Mouse (Mus musculus) CD4-positive, CD25-positive, alpha-beta regulatory T cell, adult 2 months (primary cell): ENCODE measurements around the gene Polr3a.
"Not testable (repeated sequence)": the region's sequence is repeated elsewhere in the genome, so short reads cannot be mapped to it uniquely, and the experiment has no call there.

Experiments used
- DNase-seq: peaks from one replicate; pipeline ENCODE4 v3.0.0-alpha.2; 2012; ENCODE audit warnings: low read depth, low spot score

The Polr3a gene

DNA sequence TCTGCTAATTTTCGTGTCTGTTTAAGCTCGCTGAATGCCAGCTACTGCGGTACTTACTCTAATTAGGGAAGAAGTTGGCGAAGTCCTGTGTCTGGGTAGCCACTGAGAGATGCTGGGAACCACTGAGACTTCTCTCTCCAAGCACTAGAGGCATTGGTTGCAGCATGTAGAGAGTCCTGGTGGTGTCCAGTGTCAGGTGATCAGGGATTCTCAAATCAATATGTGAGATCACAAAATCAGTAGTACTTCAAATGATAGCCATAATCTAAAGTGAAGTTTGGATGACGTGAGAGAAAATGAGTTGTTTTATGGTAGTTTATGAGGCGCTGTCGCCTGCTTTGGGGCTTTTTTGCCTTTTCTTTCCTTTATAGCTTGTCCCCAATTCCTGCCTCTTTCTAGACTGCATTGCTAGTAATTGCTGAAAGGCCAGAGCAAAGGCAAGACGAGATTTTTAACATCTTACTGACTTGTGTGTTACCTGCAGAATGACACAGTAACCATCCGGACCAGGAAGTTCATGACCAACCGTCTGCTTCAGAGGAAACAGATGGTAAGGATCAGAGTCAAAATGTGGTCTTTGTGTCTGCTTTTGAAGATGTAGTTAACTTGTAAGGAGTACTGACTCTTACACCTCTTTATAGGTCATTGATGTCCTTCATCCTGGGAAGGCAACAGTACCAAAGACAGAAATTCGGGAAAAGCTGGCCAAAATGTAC lies 4.6 kb upstream of the Polr3a start:
- no peak for DNase-seq

DNA sequence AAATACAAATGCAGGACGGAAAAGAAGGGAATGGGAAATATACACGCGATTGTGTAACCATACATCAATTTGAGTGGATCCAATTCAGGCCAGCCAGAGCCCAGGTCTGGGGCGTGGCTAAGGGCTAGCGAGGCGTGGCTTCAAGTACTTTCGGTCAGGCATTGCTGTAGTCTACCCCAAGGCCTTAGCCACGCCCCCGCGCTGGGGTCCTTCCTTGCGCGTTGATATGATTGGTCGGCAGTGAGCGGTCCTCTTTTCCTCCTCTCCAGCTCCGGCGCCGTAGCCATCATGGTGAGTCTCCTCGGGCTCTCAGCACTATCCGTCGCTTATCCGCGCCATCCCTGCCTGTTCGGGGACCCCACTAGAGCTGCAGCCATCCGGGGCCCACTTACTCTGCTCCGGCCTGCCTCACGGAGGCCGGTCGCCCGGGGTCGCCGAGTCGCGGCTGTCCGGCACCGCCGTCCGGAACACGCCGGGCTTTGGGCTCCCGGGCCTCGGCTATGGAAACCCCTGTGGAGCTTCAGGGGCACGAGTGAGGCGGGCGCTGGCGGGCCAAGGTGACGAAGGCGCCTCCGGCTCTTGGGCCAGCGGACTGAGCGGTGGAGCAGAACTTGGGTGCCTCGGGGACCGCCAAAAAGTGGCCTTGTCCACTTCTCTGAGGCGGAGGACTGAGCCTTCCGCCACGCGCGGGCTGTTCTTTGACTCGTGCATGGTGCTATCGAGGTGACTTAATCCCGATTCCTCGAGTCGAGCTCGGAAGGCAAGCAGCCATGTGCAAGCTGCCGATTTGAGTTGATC lies 3.8 kb upstream of the Polr3a start:
- DNase-seq: peak; percentile 97

- DNase-seq: not testable (repeated sequence)
These were observed 2.9 kb upstream of the Polr3a start for GRCm38 (mm10) chr14:24489772-24490171.

GRCm38 (mm10) chr14:24486241-24486767 lies 554 bp downstream of the Polr3a start:
- DNase-seq: peak; percentile 7

GRCm38 (mm10) chr14:24468806-24469205 lies 18.1 kb downstream of the Polr3a start:
- no peak for DNase-seq

- no peak for DNase-seq
These were observed 28.7 kb downstream of the Polr3a start for GRCm38 (mm10) chr14:24458191-24458590.

GRCm38 (mm10) chr14:24443529-24443928 lies 43.3 kb downstream of the Polr3a start:
- DNase-seq: not testable (repeated sequence)
